Mouse (Mus musculus) liver, postnatal 0 days (tissue): ENCODE measurements around the gene Col25a1. TPM values are rescaled to one million over a fixed set of nuclear protein-coding genes. Genes with fewer than 3 reads are reported as not detected.

ENCODE experiments used
- ATAC-seq: fragments of 200-750 bp; cut with Nextera tagmentation; 2 replicates; pipeline ENCODE4 v1.8.0; 2017; ENCODE audit warnings: mild to moderate bottlenecking, moderate library complexity
- DNase-seq: peaks from one replicate; pipeline ENCODE4 v3.0.0-alpha.2; 2016
- H3K27ac ChIP-seq: fragments of 300-500 bp; sonication (generic); 2 replicates; pipeline ENCODE4 v1.5.1; 2014; ENCODE audit warnings: antibody characterized with exemption, moderate library complexity, mild to moderate bottlenecking, low read depth
- H3K27me3 ChIP-seq: fragments of 300-500 bp; sonication (generic); 2 replicates; pipeline ENCODE4 v1.6.1; 2014; ENCODE audit warnings: low read length, control low read depth, mixed read lengths; ENCODE audit not compliant: insufficient read depth
- H3K36me3 ChIP-seq: fragments of 300-500 bp; sonication (generic); replicated peaks from 2 replicates; pipeline ENCODE4 v1.6.1; 2014; ENCODE audit warnings: mild to moderate bottlenecking, control low read depth, low read length, moderate library complexity, mixed read lengths; ENCODE audit not compliant: insufficient read depth
- H3K4me1 ChIP-seq: fragments of 300-500 bp; sonication (generic); 2 replicates; pipeline ENCODE4 v1.6.1; 2014; ENCODE audit warnings: antibody characterized with exemption, mild to moderate bottlenecking, control low read depth; ENCODE audit not compliant: insufficient read depth
- H3K4me2 ChIP-seq: fragments of 300-500 bp; sonication (generic); 2 replicates; pipeline ENCODE4 v1.6.1; 2014; ENCODE audit warnings: low read depth, mild to moderate bottlenecking, low read length, moderate library complexity, mixed read lengths
- H3K4me3 ChIP-seq: fragments of 300-500 bp; sonication (generic); 2 replicates; pipeline ENCODE4 v1.5.1; 2014; ENCODE audit warnings: low read depth, low read length
- H3K9ac ChIP-seq: fragments of 300-500 bp; sonication (generic); replicated peaks from 2 replicates; pipeline ENCODE4 v1.6.1; 2014; ENCODE audit warnings: mild to moderate bottlenecking, moderate library complexity
- H3K9me3 ChIP-seq: fragments of 300-500 bp; sonication (generic); 2 replicates; pipeline ENCODE4 v1.6.1; 2016; ENCODE audit warnings: mild to moderate bottlenecking, control low read depth, low read length, mixed read lengths
- CTCF ChIP-seq: sonication (generic); IDR thresholded peaks from 2 replicates; pipeline ENCODE4 v1.5.1; 2016; ENCODE audit warnings: antibody characterized with exemption, low read depth
- EP300 ChIP-seq: IDR thresholded peaks from 2 replicates; pipeline ENCODE4 v1.6.1; 2016; ENCODE audit warnings: antibody characterized with exemption, low read depth, mild to moderate bottlenecking
- WGBS: fragments of 180-500 bp; shearing (Covaris S2); extraction: QIAGEN DNeasy Blood & Tissue Kit; methylation state at CpG from one replicate; pipeline ENCODE4 v1.1.7; 2014; ENCODE audit not compliant: insufficient replicate concordance; 5-methylcytosine and 5-hydroxymethylcytosine counted together
- polyA plus RNA-seq: library from polyadenylated mRNA; unstranded; fragments of >200 nt; fragmentation: Nextera tagmentation; extraction: Ambion mirVana; gene quantifications from 2 replicates; pipeline ENCODE4 v1.2.1, GENCODE M21; 2015

Gene Col25a1
- polyA plus RNA-seq, 1 experiment from 2014 or later, result 0.68 TPM

DNA sequence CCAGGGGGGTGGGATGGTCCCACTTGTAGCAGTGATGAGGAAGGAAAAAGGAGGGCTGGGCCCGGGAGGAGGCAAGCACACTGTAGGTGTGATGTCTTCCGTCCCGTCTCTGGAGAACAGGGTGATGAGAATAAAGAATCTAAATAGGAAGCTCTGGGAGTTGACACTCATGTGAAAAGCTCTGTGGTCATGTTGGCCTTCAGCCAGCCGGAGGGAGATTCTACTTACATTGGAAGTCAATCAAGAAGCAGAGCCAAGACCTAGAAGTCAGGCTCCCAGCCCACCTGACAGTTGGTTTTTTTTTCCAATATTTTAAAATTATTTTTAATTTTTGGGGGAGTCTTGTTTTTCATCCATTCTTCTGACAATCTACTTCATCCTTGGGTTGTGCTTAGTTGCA is 297.5 kb downstream of the Col25a1 start:
- H3K36me3 ChIP-seq, result no peaks in the 10 kb centered on the region
- H3K4me3 ChIP-seq, result no peak overlapping the region
- no peaks in the 10 kb centered on the region for H3K4me1 ChIP-seq
- H3K27ac ChIP-seq, result no peak overlapping the region
- DNase-seq (no peak), ATAC-seq (no peak)
- no peak overlapping the region for H3K9ac ChIP-seq
- TF ChIP-seq CTCF (no peak), EP300 (no peak)
- H3K27me3 ChIP-seq, result no peaks in the 10 kb centered on the region
- H3K9me3 ChIP-seq, result no peaks in the 10 kb centered on the region
- 85% methylated on average over 4 of the region's 4 CpGs for WGBS
- no peak overlapping the region for H3K4me2 ChIP-seq

DNA sequence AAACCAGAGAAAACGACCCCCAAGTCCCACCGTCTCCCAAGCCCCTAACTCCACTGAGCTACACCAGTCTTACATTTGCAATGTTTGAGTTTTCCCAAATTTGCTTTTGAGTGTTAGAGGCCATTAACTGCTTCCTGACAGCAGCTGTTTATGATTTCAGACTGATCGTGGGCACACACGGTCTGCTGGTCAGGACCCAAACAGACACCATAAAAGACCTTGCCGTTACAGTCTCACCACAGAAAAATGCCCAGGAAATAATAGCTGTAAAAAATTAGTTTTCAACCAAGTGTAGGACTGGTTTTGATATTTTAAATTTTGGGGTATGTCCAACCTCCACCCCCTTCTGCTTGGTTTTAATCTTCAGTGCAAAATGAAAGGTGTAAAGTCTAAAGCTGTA is 298.8 kb downstream of the Col25a1 start:
- Histone ChIP-seq H3K27ac (no peak overlapping the region), H3K9ac (no peak overlapping the region), H3K4me2 (no peak overlapping the region), H3K4me3 (no peak overlapping the region), H3K27me3 (no peaks in the 10 kb centered on the region), H3K9me3 (no peaks in the 10 kb centered on the region), H3K4me1 (no peaks in the 10 kb centered on the region), H3K36me3 (no peaks in the 10 kb centered on the region)
- no peak for ATAC-seq
- TF ChIP-seq CTCF (no peak), EP300 (no peak)
- no peak for DNase-seq
- WGBS, result 77% methylated on average over 5 of the region's 5 CpGs

DNA sequence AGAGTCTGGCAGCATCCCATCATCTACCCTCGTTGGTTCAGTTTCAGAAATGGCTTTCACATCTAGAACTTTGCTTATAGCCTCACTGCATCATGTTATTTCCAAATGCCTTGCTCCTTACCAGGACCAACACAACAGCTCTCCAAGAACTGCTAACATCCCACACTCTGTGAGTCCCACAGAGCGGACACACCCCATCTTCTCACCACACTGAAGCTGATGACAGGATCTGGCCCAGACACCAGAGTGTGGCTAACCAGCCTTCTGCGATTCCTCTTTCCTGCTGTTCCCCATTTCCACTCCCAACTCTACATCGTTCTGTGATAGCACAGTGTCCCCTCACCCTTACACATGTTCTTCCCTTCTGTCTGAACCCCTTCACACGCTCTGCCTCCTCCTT is 301.5 kb downstream of the Col25a1 start:
- Histone ChIP-seq H3K4me2 (no peak overlapping the region), H3K27me3 (no peaks in the 10 kb centered on the region), H3K4me3 (no peak overlapping the region), H3K36me3 (no peaks in the 10 kb centered on the region), H3K9ac (no peak overlapping the region), H3K9me3 (no peaks in the 10 kb centered on the region), H3K4me1 (no peaks in the 10 kb centered on the region), H3K27ac (no peak overlapping the region)
- DNase-seq, result no peak
- WGBS, result 58% methylated on average over 5 of the region's 5 CpGs
- no peak for TF ChIP-seq CTCF
- no peak for TF ChIP-seq EP300
- ATAC-seq, result no peak

DNA sequence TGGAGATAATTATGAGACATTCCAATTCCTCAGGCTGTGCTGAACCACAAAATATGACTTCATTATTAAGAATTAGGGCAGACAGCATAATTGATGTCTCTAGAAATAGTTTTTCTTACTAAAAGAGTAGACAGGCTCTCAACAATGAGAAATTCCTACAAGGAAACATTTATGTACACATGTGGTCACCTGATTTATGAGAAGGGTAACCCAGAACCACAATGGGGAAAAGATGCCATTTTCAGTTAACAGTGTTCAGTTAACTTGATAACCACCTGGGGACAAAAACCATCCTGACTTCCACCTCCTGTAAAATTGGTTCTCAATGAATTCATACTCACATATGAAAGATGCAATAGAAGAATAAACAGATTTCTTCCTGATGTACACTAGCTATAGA is 305.7 kb downstream of the Col25a1 start:
- H3K27ac ChIP-seq, result no peak overlapping the region
- TF ChIP-seq CTCF, result no peak
- H3K4me1 ChIP-seq, result no peaks in the 10 kb centered on the region
- DNase-seq (no peak), ATAC-seq (no peak)
- H3K9ac ChIP-seq, result no peak overlapping the region
- H3K4me2 ChIP-seq, result no peak overlapping the region
- H3K36me3 ChIP-seq, result no peaks in the 10 kb centered on the region
- H3K9me3 ChIP-seq, result no peaks in the 10 kb centered on the region
- no peaks in the 10 kb centered on the region for H3K27me3 ChIP-seq
- H3K4me3 ChIP-seq, result no peak overlapping the region

DNA sequence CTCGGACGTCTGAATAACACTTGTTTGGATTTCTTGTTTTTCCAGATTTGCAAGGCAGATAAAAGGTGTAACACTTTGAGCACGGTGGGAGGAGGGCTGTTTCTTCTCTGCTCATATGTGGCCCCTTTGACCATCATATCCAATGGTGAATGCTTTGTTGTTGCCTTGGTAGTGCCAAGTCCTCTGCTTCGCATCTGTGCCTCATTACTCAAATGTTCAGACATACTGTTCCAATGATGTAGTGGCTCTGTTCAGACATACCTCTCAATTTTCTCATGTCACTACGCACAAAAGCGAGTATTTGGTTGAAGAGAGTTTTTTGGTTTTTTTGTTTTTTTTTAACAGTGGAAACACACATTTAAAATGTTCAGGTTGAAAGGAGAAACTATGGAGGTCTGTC is 308.5 kb downstream of the Col25a1 start:
- Histone ChIP-seq H3K9ac (no peak overlapping the region), H3K36me3 (no peaks in the 10 kb centered on the region), H3K4me3 (no peak overlapping the region), H3K27me3 (no peaks in the 10 kb centered on the region), H3K4me2 (no peak overlapping the region), H3K4me1 (no peaks in the 10 kb centered on the region), H3K27ac (no peak overlapping the region), H3K9me3 (no peaks in the 10 kb centered on the region)
- DNase-seq (no peak), ATAC-seq (no peak)
- 75% methylated on average over 6 of the region's 6 CpGs for WGBS
- TF ChIP-seq CTCF, result no peak
- TF ChIP-seq EP300, result no peak

DNA sequence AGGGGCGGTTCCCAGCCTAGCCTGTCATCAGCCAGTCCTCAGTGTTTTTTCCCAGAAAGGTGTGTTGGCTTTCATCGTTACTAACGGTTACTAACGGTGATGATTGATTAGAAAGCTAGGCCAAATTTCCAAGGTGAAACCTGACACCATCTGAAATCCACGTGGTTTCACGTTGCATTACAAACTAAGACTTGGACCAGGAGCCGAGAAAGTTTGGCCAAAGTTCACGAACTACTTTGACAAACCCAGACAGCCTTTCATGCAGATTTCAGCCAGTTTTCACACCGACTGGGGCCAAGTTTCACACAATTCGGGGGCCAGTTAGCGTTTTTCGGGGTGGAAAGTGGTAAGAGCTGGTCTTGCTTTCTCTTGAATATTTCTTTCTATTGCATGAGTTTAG is 309.4 kb downstream of the Col25a1 start:
- WGBS, result 70% methylated on average over 12 of the region's 12 CpGs
- Histone ChIP-seq H3K27me3 (no peaks in the 10 kb centered on the region), H3K4me1 (no peaks in the 10 kb centered on the region), H3K9ac (no peak overlapping the region), H3K36me3 (no peaks in the 10 kb centered on the region), H3K9me3 (no peaks in the 10 kb centered on the region), H3K4me3 (no peak overlapping the region), H3K27ac (no peak overlapping the region), H3K4me2 (no peak overlapping the region)
- DNase-seq (no peak), ATAC-seq (no peak)
- TF ChIP-seq CTCF, result no peak
- TF ChIP-seq EP300, result no peak
